Mouse (Mus musculus) MEL (cell line): ENCODE results near the gene Trim38. TPM values are rescaled to one million over a fixed set of nuclear protein-coding genes. Genes with fewer than 3 reads are reported as not detected.
A peak's percentile ranks its signal among the peaks of the same experiment; 100 is the strongest.
"Not testable (repeated sequence)": the region's sequence is repeated elsewhere in the genome, so short reads cannot be mapped to it uniquely, and the experiment has no call there.

Experiments
- DNase-seq: peaks from one replicate; pipeline ENCODE4 v3.0.0; 2011; ENCODE audit warnings: low read depth, low spot score
- H3K27ac ChIP-seq: 2 replicates; pipeline ENCODE4 v1.5.1; 2012; ENCODE audit warnings: low read depth, mild to moderate bottlenecking, control low read depth, low read length, moderate library complexity; ENCODE audit not compliant: control insufficient read depth
- H3K27me3 ChIP-seq, 2 experiments: fragments of 150-350 bp in 1 of 2; sonication (generic) in 1 of 2; 2 replicates each; pipeline ENCODE4 v1.6.1; 2012; ENCODE audit warnings: low read length in 2 of 2, mild to moderate bottlenecking in 2 of 2, improper control_type of control experiment in 1 of 2, moderate library complexity in 1 of 2; ENCODE audit not compliant: insufficient read depth in 2 of 2, control insufficient read depth in 1 of 2
- H3K36me3 ChIP-seq, 2 experiments: 2 replicates each; pipeline ENCODE4 v1.6.1; 2012 to 2014; ENCODE audit warnings: low read length in 2 of 2, improper control_type of control experiment in 1 of 2, inconsistent platforms in 1 of 2, mild to moderate bottlenecking in 1 of 2; ENCODE audit not compliant: insufficient read depth in 2 of 2, control insufficient read depth in 1 of 2
- H3K4me1 ChIP-seq, 2 experiments: fragments of 150-350 bp in 1 of 2; sonication (generic) in 1 of 2; 2 replicates each; pipeline ENCODE4 v1.6.1; 2012; ENCODE audit warnings: low read length in 2 of 2, improper control_type of control experiment in 1 of 2, mild to moderate bottlenecking in 1 of 2; ENCODE audit not compliant: insufficient read depth in 2 of 2, control insufficient read depth in 1 of 2
- H3K4me3 ChIP-seq, 2 experiments: fragments of 150-350 bp in 1 of 2; sonication (generic) in 1 of 2; 2 replicates each; pipeline ENCODE4 v1.5.1; 2012; ENCODE audit warnings: low read depth in 2 of 2, low read length in 2 of 2, mild to moderate bottlenecking in 2 of 2, moderate library complexity in 2 of 2, control low read depth in 1 of 2, improper control_type of control experiment in 1 of 2; ENCODE audit not compliant: control insufficient read depth in 1 of 2, insufficient read depth in 1 of 2
- H3K79me2 ChIP-seq: 2 replicates; pipeline ENCODE4 v1.6.1; 2012; ENCODE audit warnings: mild to moderate bottlenecking, low read length, moderate library complexity; ENCODE audit not compliant: control insufficient read depth, poor library complexity, insufficient read depth
- H3K9ac ChIP-seq: 2 replicates; pipeline ENCODE4 v1.6.1; 2012; ENCODE audit warnings: low read depth, mild to moderate bottlenecking, control low read depth, low read length, moderate library complexity; ENCODE audit not compliant: control insufficient read depth, poor library complexity, severe bottlenecking
- H3K9me3 ChIP-seq: fragments of 150-350 bp; sonication (generic); replicated peaks from 2 replicates; pipeline ENCODE4 v1.6.1; 2012; ENCODE audit warnings: mild to moderate bottlenecking, low read length, improper control_type of control experiment, moderate library complexity; ENCODE audit not compliant: insufficient read depth
- EP300 ChIP-seq, 2 experiments: IDR thresholded peaks; 2 replicates each; pipeline ENCODE4 v1.6.1; 2011; ENCODE audit warnings: improper control_type of control experiment in 2 of 2, low read length in 2 of 2, low read depth in 1 of 2, mild to moderate bottlenecking in 1 of 2
- JUND ChIP-seq: IDR thresholded peaks from 2 replicates; pipeline ENCODE4 v1.6.1; 2011; ENCODE audit warnings: low read depth, mild to moderate bottlenecking, improper control_type of control experiment, low read length
- POLR2A ChIP-seq, 2 experiments: IDR thresholded peaks; 2 replicates each; pipeline ENCODE4 v1.6.1; 2011 to 2012; ENCODE audit warnings: low read length in 2 of 2, mild to moderate bottlenecking in 2 of 2, control low read depth in 1 of 2, improper control_type of control experiment in 1 of 2, low read depth in 1 of 2, moderate library complexity in 1 of 2; ENCODE audit not compliant: control insufficient read depth in 1 of 2, insufficient read depth in 1 of 2, poor library complexity in 1 of 2
- POLR2AphosphoS2 ChIP-seq: IDR thresholded peaks from 2 replicates; pipeline ENCODE4 v1.6.1; 2011; ENCODE audit warnings: low read length, improper control_type of control experiment
- POLR2AphosphoS5 ChIP-seq: IDR thresholded peaks from 2 replicates; pipeline ENCODE4 v1.6.1; 2012; ENCODE audit warnings: low read depth, borderline replicate concordance, mild to moderate bottlenecking, inconsistent platforms, low read length, moderate library complexity, mixed read lengths
- TAL1 ChIP-seq: IDR thresholded peaks from 2 replicates; pipeline ENCODE4 v1.6.1; 2012; ENCODE audit warnings: mild to moderate bottlenecking, inconsistent platforms, low read length, moderate library complexity, mixed read lengths
- TBP ChIP-seq: IDR thresholded peaks from 2 replicates; pipeline ENCODE4 v1.8.0; 2011; ENCODE audit warnings: low read depth, low read length, improper control_type of control experiment
- UBTF ChIP-seq: IDR thresholded peaks from 2 replicates; pipeline ENCODE4 v1.6.1; 2012; ENCODE audit warnings: low read depth, mild to moderate bottlenecking, inconsistent platforms, low read length, improper control_type of control experiment, moderate library complexity, borderline replicate concordance; ENCODE audit not compliant: insufficient read depth
- polyA plus RNA-seq, 2 experiments: library from polyadenylated mRNA; stranded (reverse) in 1 of 2; unstranded in 1 of 2; fragments of >175 nt in 1 of 2; fragments of >200 nt in 1 of 2; gene quantifications; 2 replicates each; pipeline versions ENCODE4 v1.2.1 to v1.2.4; 2012; ENCODE audit warnings: low replicate concordance in 2 of 2, low read depth in 1 of 2; ENCODE audit not compliant: insufficient read length in 2 of 2, insufficient read depth in 1 of 2, missing spikeins in 1 of 2
- total RNA-seq: library from RNA; depleted of rRNA; stranded (reverse); fragments of 300-350 nt; gene quantifications from 2 replicates; pipeline ENCODE4 v1.2.3, GENCODE M21; 2012

The Trim38 gene
- total and polyA plus RNA-seq, 3 experiments: not detected

- Histone ChIP-seq H3K27ac (peak within 1 kb of the TSS; percentile 97), H3K79me2 (no peaks in the 10 kb centered on the region; the same call in 1 of the 2 replicates), H3K36me3 (peaks cover 0 to 37% of the 10 kb centered on the region in 2 experiments; a peak in 2 of 4 replicates), H3K9ac (peak within 1 kb of the TSS; percentile 81), H3K4me1 (peaks cover 0 to 13% of the 10 kb centered on the region in 2 experiments; a peak in 1 of 4 replicates), H3K9me3 (no peaks in the 10 kb centered on the region), H3K4me3 (peak within 1 kb of the TSS; percentile 1 to 27; a peak in 3 of 4 replicates), H3K27me3 (no peaks in the 10 kb centered on the region)
- peak; percentile 98 for DNase-seq
- TF ChIP-seq POLR2AphosphoS5 (peak; percentile 98; the same call in 1 of the 2 replicates), UBTF (peak; percentile 92; the same call in 1 of the 2 replicates), TAL1 (no peak), EP300 (IDR thresholded peaks at IDR 0.05; ENCODE audit: low read depth in 1 of 2, low read length in 2 of 2) (no peak), TBP (peak; percentile 99), JUND (no peak), POLR2AphosphoS2 (no peak), POLR2A (IDR thresholded peaks at IDR 0.05; ENCODE audit: control insufficient read depth in 1 of 2, insufficient read depth in 1 of 2, low read depth in 1 of 2, low read length in 2 of 2, poor library complexity in 1 of 2) (peak; percentile 71 to 97; a peak in 3 of 4 replicates)
These were observed 8.5 kb upstream of the Trim38 start, which contains the start of gene Hist1h4a for GRCm38 (mm10) chr13:23760972-23761864. Hist1h4a (minus strand) TSS chr13:23761230.

GRCm38 (mm10) chr13:23761871-23762821 is 7.6 kb upstream of the Trim38 start, which contains the start of gene Hist1h3a:
Hist1h3a (minus strand) TSS chr13:23762386.
- peak; percentile 99 for TF ChIP-seq TBP
- TF ChIP-seq TAL1: peak; percentile 57
- peak; percentile 96; the same call in 1 of the 2 replicates for TF ChIP-seq POLR2AphosphoS5
- 0 out of 2 replicates have a peak, but pooled peaks have one; percentile 48 for TF ChIP-seq UBTF
- TF ChIP-seq POLR2A (IDR thresholded peaks at IDR 0.05; ENCODE audit: control insufficient read depth in 1 of 2, insufficient read depth in 1 of 2, low read depth in 1 of 2, low read length in 2 of 2, poor library complexity in 1 of 2): peak; percentile 98
- not testable (repeated sequence) for H3K79me2 ChIP-seq, H3K27me3 ChIP-seq, H3K9me3 ChIP-seq
- peak; percentile 95 for DNase-seq
- Histone ChIP-seq H3K4me1 (peaks cover 0 to 13% of the 10 kb centered on the region in 2 experiments; a peak in 1 of 4 replicates), H3K27ac (peak within 1 kb of the TSS; percentile 98), H3K4me3 (peak within 1 kb of the TSS; percentile 4 to 33), H3K9ac (peak within 1 kb of the TSS; percentile 72), H3K36me3 (peaks cover 0 to 36% of the 10 kb centered on the region in 2 experiments; a peak in 2 of 4 replicates)
